Mouse (Mus musculus): ENCODE measurements around the gene Kcnj13.

DNA sequence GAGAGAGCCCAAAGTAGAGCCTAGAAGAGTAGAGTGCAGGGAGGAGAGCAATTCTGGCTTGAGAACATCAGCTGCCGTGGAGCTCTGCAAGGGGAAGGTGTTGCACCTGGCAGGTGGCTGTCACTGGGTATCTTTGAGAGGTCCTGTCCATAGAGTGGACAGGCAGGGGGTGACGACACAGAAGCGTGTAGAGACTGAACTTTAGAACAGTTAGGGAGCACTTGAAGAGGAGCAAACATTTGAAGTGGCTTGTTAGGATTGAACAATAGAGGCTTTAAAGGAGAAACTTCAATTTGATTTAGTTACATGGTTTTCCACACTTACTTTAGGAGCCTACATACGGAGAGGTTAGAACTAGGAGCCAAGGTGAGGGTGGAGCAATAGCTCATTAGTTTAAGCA is 14.9 kb upstream of the Kcnj13 start:
- no peak for TF ChIP-seq POLR2A (IDR thresholded peaks at IDR 0.05; ENCODE audit: low read depth, low read length)
- TF ChIP-seq CTCF (IDR thresholded peaks at IDR 0.05; ENCODE audit: borderline replicate concordance, insufficient read depth, low read length): no peak
